Mouse (Mus musculus): ENCODE measurements at regions not wholly inside any gene's neighbourhood (a gene's known extent, or its start where the extent isn't known, plus 50 kb on each side); places are given as distances from the start of the nearest gene placed in this dataset.
A peak's percentile ranks its signal among the peaks of the same experiment; 100 is the strongest.

DNA sequence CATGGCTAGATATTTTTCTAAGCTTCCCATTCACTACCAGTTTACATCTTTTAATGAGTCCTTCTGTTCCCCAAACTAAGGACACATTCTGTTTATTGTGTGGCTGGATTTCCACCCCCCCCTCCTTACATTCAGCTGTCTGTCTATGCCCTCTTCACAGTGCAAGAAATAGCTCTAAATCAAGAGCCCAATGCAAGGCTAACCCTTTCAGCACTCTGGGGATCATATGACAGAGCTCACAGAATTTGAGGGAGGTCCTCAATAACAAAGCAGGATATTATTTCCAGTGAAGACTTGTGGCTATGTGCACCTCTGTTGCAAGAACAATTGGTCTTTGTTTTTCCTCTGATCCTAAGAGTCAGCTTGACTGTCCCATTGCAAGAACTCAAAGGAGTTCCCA is 874.1 kb upstream of the Gje1 start:
- no peak for DNase-seq
- intact Hi-C loops (cut with DNase I) = no loop called here

DNA sequence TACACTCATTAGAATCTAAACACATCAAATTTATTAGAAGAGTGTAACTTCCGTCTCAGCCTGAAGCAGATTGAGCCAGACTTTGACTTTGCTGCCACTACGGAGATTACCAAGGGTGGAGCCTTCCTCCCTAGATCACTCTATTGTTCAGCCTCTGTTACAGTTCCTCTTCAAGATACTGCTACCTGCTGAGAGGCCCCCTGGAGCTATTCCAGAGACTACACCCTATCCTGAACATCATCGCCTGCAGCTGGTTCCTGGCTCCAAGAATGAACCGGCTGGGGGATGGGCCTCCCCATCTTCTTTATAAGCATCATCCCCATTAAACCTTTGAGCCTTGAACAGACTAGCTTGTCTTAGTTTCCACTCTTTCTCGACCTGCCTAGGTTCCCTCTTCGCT is 868.1 kb upstream of the Gje1 start:
- peak; percentile 16 for DNase-seq
- intact Hi-C loops (cut with DNase I) = no loop called here

DNA sequence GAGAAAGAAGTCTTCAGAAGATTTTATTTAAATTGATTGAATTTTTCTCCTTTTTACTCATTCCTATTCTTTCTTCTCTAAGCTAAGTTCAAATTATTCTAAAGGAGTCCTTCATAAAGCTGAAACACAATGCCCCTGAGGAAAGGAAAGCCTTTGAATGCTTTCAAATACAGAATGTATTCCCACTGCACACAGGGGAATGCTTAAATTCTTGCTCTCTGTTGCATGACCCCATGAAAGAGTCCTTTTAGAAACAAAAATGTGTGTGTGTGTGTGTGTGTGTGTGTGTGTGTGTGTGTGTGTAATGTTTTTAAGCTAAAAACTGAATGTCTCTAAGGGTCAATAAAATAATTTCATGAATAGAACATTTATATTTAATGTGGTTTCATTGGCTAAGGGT is 846.1 kb upstream of the Gje1 start:
- intact Hi-C loops (cut with DNase I) = no loop called here
- no peak for DNase-seq

DNA sequence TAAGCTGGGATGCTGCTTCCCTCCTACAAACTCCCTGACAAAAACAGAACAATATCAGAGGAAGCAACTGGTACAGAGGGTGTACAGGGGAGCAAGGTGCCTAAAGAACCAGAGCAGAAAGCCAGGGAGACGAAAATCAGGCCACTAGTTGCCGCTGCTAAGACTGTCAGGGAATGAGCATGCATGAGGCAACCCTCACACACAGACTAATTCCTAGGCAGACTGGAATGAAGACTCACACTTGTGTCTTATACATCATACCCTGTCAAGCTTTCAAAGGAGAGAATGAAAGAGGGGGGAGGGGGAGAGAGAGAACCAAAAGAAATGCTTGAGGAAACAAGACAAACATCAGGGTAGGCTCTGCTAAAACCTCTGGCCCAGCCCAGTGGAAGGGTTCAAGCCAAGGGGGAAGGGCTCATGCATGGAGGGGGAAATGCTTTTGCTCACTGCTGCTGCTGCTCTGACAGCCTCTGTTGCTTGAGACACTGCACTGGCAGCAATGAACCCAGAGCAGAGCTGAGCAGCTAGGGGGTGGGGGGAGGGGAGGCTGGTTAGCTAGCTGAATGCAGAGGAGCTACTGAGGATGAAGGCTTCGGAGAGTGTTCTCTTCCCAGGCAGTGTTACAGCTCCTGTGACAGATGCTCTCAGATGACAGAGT is 835.5 kb upstream of the Gje1 start:
- DNase-seq = no peak
- intact Hi-C loops (cut with DNase I) = no loop called here

DNA sequence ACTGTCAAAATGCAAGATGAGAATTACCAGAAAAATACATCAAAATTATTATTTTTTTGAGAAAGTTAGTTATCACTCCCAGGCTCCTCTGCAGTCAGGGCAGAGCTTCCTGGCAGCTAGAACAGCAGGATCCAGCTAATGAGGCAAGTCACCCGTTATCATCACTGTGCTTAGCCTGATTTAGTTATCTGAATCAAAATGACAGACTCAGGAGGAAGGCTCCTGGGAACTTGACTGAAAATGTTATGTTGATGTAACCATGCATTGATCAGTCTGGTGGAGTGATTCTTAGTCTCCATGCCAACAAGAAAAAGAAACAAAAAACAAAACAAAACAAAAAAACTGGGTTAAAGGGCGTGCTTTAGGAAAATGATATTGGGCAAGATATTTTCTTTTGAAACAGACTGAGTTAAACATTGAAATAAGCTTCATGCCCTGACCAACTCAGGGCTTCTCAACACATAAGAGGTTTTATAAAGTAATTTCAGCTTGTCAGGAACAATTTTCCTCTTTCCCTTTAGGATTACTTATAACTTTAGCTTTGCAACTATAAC is 823.9 kb upstream of the Gje1 start:
- intact Hi-C loops (cut with DNase I) = no loop called here
- no peak for DNase-seq

DNA sequence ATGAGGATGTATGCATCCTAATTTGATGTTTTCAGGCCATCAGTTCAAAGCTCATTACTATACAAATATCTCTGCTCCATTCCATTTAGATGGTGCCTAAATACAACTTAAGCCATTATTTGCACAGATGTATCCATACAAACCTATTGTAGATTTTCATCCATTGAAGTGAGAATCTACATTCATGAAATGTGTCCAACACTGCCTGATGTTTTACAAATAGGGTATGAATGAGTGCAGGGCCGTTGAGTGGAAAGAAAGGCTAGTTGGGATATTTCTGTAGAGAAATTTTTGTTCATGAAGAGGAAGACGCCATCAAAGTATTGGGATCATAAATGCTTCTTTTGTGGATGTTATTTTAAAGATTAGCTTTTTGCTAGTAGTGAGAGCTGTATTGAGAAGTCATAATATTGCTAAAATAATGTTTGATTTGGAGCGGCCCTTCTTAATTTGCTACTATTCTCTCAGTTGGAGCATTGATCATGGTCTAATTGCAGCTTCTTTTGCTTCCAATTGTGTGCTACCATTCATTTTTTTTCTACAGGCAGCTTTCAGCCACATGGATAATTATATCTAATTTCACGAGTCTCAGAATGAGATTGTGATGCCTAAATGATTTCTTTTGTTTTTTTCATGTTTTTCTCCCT is 822.9 kb upstream of the Gje1 start:
- intact Hi-C loops (cut with DNase I) = no loop called here
- DNase-seq = no peak

DNA sequence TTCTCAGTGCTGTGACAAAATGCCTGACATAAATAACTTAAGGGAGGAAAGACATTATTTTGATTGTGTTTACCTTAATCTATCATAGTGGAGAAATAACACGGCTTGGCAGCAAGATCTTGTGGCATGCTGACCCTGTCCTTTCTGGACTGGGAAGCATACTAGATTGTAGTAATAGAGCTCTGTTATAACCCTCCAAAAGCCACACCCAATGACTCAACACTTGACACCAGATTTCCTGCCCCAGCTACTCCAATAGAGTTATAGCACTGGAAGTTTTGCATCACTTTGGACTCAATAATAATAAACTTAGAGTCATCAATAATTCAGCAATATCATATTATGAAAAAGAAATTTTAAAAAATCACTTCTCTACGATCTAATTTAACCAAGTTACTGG is 818.0 kb upstream of the Gje1 start:
- no peak for DNase-seq
- intact Hi-C loops (cut with DNase I) = no loop called here

DNA sequence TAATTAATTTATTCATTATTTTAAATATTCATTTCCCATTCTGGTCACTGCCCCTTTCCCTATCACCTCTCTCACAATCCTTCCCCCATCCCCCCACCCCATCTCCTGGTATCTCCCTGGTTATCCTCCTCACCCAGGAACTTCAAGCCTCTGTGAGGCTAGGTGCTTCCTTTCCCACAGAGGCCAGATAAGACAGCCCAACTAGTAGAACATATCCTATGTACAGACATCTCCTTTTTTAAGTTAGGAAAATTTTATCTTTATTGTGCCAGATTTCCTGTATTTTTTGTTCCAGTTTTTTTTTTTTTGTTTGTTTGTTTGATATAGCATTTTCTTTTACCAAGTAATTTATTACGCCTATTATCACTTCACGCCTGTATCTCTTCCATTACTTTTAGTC is 769.4 kb upstream of the Gje1 start:
- no peak for DNase-seq
- intact Hi-C loops (cut with DNase I) = no loop called here

DNA sequence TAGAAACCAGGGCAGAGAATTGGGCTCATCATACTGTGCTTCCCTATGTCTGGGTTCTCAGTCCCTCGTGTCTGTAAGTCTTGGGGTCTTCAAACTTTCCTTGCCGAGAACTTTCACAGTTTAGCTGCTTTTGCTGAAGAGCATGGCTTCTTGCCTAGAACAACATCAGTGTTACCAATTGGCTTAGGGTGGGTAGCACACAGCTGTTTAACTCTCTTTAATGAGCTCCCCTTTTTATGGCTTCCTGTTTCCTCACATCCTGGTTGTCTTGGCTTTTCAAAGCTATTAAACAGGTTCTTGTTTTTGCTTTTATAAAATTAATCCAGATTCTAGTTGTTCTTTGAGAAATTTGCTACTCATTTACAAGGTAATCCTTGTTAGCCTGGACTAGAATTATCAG is 725.3 kb upstream of the Gje1 start:
- no peak for DNase-seq
- intact Hi-C loops (cut with DNase I) = no loop called here

DNA sequence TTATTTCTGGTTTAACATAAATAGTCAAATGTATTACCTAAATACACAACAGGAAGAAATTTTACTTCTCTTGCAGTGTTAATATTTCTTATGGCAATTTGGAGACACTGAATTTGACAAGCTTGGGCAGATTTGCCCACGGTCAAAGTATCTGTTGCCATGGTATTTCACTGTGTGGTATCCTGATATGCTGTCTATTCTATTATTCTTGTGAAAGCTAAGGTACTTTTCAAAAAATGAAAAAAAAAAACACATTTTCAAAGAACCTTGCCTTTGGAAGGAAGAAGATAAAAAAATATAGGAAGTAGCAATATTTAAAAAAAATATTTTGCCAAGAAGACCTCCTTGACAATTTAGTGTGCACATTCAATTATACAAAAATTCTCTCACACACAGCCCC is 723.2 kb upstream of the Gje1 start:
- intact Hi-C loops (cut with DNase I) = no loop called here

DNA sequence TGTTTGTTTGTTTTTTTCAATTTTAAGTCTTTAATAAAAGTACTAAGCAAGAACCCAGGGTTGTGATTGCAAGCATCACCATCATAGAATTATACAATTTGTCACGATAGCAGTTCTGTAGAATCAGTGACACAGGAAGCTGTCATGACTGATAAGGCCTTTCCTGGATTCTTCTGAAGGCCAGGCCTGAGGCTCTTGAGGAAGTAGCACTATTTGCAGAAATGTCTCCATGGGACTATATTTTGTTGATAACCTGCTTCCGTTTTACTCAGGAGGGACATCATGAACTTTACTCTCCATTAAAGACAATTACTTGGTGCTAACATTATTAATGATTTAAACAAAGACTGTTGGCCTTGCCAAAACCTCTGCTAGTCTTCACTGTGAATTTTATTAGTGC is 708.7 kb upstream of the Gje1 start:
- intact Hi-C loops (cut with DNase I) = loop anchor here (10.0 kb wide), 1 partner anchor 122 kb away; no protein-coding TSS in a partner anchor

More for the DNA sequence above, 723.2 kb upstream of the Gje1 start:
- no peak for DNase-seq

DNA sequence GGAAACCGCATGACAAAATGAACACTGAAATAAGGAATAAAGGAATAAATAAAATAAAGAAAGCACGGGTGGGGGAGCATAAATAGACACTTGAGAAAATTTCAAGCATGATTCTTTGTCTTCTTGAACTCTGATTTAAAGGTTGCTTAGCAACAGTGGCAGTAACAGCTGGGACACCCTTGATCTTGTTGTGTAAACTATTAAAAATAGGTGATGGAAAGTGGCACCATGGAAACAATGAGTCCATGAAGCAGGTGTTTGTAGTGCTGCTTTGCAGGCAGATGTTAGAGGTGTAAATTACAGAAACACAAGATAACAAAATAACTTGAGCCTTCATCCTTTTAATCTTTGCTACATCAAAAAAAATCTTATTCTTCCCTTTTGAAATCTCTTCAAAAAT is 688.2 kb upstream of the Gje1 start:
- intact Hi-C loops (cut with DNase I) = no loop called here
- DNase-seq = no peak

More for the DNA sequence above, 708.7 kb upstream of the Gje1 start:
- DNase-seq = no peak

DNA sequence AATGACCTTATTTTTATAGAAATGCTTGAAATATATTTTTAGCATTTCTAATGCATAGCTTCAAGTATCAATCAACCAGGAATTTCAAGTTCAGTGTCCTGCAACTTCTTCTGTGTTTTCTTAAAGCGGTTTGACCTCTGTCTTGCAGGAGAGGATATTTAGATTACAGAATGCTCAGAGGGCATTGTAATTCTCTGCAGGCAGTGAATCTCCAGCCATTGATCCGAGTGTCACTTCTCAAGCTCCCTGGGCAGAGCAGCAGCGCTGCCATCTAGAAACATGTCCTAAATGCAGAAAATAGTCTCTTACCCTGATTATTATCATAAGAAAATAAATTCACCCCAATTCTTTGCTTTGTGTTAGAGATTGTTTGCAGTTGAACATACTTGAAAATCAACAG is 687.7 kb upstream of the Gje1 start:
- intact Hi-C loops (cut with DNase I) = no loop called here
- no peak for DNase-seq

DNA sequence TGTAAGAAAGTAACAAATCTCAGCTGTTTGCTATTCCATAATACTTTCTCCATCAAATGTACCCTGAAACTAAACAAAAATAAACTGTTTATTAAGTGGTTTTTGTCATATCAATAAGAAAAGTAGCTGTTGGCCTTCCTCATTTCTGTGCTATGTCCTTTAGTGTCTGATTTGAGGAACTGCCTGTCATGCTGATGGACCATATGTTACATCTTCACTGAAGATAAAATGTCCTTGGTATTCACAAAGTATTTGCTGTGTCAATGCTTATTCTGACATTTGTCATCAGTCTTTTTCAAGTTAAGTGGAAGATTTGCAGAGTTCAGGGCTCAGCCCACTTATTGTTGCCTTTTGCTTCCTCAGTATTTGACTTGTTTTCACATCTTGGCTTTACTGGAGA is 682.0 kb upstream of the Gje1 start:
- DNase-seq = no peak
- intact Hi-C loops (cut with DNase I) = no loop called here

DNA sequence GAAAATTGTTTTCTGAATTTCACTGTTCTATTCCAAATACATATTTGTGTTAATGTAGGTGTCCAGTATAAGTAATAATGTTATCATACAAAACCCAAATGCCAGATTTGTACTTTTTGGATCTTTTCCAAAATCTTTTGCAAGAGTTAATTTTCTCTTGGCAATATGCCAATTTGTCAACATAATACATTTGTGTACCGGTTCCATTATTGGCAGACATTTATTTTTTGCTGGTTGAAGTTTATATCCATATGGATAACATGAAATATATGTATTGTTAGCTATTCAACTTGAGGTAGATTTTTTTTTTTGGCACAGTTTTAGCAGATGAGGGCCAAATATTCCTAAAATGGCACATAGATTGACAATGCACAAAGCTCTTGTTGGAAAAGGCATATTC is 679.1 kb upstream of the Gje1 start:
- no peak for DNase-seq
- intact Hi-C loops (cut with DNase I) = no loop called here

DNA sequence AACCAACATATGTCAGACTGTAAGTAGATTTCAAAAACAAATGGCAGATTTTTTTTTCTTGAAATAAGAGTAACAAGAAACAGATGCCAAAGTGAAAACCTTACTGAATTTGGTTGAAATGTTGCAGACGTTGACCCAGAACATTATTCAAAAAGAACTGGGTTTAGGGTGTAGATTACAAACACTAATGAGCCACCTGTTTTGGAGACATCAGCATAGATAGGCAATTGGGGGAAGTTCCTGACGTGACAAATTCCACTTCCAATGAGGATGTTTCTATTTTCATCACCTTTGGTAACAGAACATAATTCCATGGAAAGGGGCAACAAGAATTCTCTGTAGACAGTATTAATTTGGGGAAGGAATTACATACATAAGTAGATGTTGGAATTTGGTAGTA is 677.3 kb upstream of the Gje1 start:
- no peak for DNase-seq
- intact Hi-C loops (cut with DNase I) = no loop called here

DNA sequence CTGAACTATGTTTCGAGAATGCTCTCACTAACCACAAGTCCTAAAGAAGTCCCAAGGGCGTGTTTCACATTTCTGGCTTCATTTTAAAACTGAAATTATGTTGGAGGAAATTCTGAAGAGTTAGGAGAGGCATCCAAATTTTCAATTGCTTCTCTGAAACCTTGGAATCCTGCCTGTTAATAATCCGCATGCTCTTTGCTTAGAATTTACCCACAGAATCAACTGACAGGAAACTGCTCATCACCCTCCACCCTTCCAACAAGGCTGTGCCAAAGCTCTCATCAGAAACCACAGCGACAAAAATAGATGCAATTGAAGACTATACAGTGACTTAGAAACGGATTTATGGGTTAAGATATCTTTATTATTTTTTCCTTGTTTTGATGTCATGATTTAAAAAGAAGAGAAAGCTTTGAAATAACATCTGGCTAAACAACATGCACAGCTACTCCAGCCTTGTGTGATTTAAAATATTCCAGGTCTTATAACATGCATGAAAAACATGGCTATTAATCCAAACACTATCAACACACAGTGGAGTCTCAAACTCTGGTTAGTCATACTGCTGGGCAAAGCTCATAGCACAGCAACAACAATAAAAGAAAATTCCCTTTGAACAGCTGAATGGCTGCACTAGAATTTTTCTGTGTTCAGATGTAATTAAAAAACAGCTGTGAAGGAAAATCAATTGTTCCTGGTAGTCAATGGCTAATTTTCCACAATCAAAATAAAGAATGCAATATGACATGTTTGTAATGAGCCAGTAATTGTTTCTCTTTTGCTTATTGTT is 674.2 kb upstream of the Gje1 start:
- intact Hi-C loops (cut with DNase I) = no loop called here
- peak; percentile 1 to 8 for DNase-seq

DNA sequence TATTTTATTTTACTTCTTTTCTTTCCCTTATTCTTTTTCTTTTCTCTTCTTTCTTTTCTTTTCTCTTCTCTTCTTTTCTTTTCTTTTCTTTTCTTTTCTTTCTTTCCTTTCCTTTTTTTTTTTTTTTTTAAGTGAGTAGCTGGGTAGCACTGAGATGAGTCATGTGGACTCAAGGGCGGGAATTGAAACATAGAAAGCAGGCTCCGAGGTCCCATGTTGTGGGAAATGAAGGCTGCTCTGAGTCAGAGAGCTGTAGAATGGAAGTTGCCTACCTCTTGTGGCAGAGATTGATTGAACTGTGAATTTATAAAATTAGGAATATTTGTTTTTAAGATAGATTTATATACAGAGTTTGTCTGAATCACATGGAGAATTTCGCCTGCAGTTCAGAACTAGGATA is 655.6 kb upstream of the Gje1 start:
- DNase-seq = no peak
- intact Hi-C loops (cut with DNase I) = no loop called here

Measured in heart, postnatal 14 days (tissue).